Mouse (Mus musculus): Measurements from ENCODE around the gene Fbxw14.
"Not testable (repeated sequence)": the region's sequence is repeated elsewhere in the genome, so short reads cannot be mapped to it uniquely, and the experiment has no call there.

Gene Fbxw14

GRCm38 (mm10) chr9:109287576-109287975 is at the start of gene Fbxw14:
TSS of gene Fbxw14 (minus strand) at chr9:109287676.
- DNase-seq: not testable (repeated sequence)

GRCm38 (mm10) chr9:109263041-109263440 is 24.4 kb downstream of the Fbxw14 start:
- DNase-seq: no peak

GRCm38 (mm10) chr9:109234654-109235053 is 52.8 kb downstream of the Fbxw14 start, which contains the start of gene Fbxw20:
TSS of gene Fbxw20 (minus strand) at chr9:109234754.
- no peak for DNase-seq

All from kidney, adult 9 months (tissue).